Mouse (Mus musculus): ENCODE data around the gene Tmem114.

DNA sequence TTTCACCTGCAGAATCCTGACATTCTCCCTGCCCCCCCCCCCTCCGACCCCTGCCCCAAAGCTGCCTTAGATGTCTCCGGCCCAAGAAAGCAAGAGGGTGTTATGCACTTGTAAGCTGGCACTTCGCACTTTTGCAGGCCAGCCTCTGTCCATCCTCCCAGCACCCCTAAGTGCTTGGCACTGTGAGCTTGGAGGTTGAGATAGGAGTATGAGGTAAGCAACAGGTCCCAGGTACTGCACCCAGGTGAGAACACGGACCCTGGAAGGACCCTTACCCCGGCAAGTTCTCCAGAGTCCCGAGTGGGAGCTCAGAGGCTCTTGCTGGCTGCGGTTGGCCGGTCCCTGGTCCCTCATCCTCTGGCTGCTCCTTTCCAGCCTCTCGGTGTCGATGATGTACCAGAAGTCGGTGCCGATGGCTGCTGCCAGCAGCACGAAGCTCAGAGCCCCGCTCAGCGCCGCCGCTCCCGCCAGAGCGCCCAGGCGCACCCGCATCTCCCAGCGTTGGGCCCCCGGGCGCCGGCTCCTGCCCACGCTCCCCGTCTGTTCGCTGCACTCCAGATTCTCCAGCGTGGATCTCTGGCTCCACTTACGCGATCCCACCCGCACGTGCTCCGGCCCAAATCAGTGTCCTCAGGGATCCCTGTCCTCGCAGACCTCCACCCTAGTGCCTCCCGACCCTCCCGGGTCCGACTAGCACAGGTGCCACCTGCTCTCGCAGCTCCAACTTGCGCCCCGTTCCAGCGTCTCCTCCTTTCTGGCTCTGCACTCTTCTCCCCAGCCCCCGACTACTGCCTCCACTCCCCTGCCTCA is 570 bp downstream of the Tmem114 start:
- no peak for TF ChIP-seq CTCF (IDR thresholded peaks at IDR 0.05; ENCODE audit: low read depth)
- no peak for TF ChIP-seq EP300 (optimal IDR thresholded peaks at IDR 0.05)

All from stomach, postnatal 0 days (tissue).